ENCODE assay signal across 8 mouse cellular contexts in the genomic region with DNA sequence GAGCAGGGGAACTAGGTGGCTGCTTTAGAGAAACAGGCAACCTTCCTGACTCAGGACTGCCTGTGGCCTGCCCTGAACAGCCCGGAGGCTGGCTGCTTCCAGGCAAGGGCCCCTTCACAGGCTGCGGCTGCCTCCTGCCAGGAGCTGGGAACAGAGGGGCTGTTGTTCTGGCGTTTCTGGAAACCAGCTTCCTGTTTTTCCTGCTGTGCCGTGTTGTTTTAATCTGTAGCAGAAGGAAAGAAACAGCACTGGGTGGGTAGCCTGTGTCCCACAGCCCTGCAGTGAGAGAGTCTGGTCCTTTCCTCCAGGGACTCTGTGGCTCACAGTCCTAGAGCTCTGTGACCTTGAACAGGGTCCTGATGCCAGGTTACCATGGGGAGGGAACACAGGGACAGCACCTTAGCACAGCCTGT. TPM values are rescaled to one million over a fixed set of nuclear protein-coding genes. Genes with fewer than 3 reads are reported as not detected.
A peak's percentile ranks its signal among the peaks of the same experiment; 100 is the strongest.
DNase-seq lines count a peak whose midpoint lies in the region; ATAC-seq and TF ChIP-seq lines count a peak whose summit lies in the region.

No protein-coding gene starts in this region.

- 0 out of 2 replicates have a peak overlapping the region, but pooled peaks have one; percentile 6 for H3K4me2 ChIP-seq in kidney, embryonic 15.5 days
- no peak overlapping the region for H3K4me2 ChIP-seq in midbrain, embryonic 15.5 days

- H3K9ac ChIP-seq in kidney, embryonic 15.5 days = 0 out of 2 replicates have a peak overlapping the region, but pooled peaks have one; percentile 8
- no peak overlapping the region for H3K9ac ChIP-seq in midbrain, embryonic 15.5 days

- H3K4me3 ChIP-seq in lung, adult 2 months (replicated peaks; ENCODE audit: extremely low read depth, low read depth, low read length) = no peak overlapping the region
- H3K4me3 ChIP-seq in kidney, embryonic 15.5 days (replicated peaks) = no peak overlapping the region
- no peak overlapping the region for H3K4me3 ChIP-seq in midbrain, embryonic 15.5 days

- peaks cover 28% of the 10 kb centered on the region for H3K4me1 ChIP-seq in lung, adult 2 months (ENCODE audit: control insufficient read depth, insufficient read depth, low read length)
- H3K4me1 ChIP-seq in kidney, embryonic 15.5 days = peaks cover 72% of the 10 kb centered on the region
- H3K4me1 ChIP-seq in midbrain, embryonic 15.5 days = peaks cover 21% of the 10 kb centered on the region

- WGBS in lung, adult 2 months = 27% methylated on average over 4 of the region's 4 CpGs
- 9% methylated on average over 4 of the region's 4 CpGs for WGBS in kidney, embryonic 15.5 days
- WGBS in midbrain, embryonic 15.5 days = 8% methylated on average over 4 of the region's 4 CpGs

- no peaks in the 10 kb centered on the region for H3K9me3 ChIP-seq in kidney, embryonic 15.5 days (replicated peaks)
- no peaks in the 10 kb centered on the region for H3K9me3 ChIP-seq in midbrain, embryonic 15.5 days

- TF ChIP-seq POLR2A in lung, adult 2 months (IDR thresholded peaks at IDR 0.05; ENCODE audit: borderline replicate concordance, extremely low read depth, low read depth, low read length) = no peak

- peak overlapping the region; percentile 87 for H3K27ac ChIP-seq in kidney, embryonic 15.5 days
- H3K27ac ChIP-seq in midbrain, embryonic 15.5 days = peak overlapping the region; percentile 71

- H3K27me3 ChIP-seq in kidney, embryonic 15.5 days = no peaks in the 10 kb centered on the region
- H3K27me3 ChIP-seq in midbrain, embryonic 15.5 days (replicated peaks) = no peaks in the 10 kb centered on the region

- H3K36me3 ChIP-seq in kidney, embryonic 15.5 days = peaks cover 3% of the 10 kb centered on the region; the same call in 1 of the 2 replicates
- H3K36me3 ChIP-seq in midbrain, embryonic 15.5 days (replicated peaks) = no peaks in the 10 kb centered on the region

- ATAC-seq in kidney, embryonic 15.5 days (replicated peaks; ENCODE audit: low FRiP score) = peak; percentile 38
- ATAC-seq in midbrain, embryonic 15.5 days (replicated peaks) = peak; percentile 60
- ATAC-seq in megakaryocyte, adult 5-6 weeks (ENCODE audit: poor library complexity, severe bottlenecking) = no peak

- DNase-seq in lung, adult 2 months = peak; percentile 30
- DNase-seq in lung, postnatal 14 days = no peak
- peak; percentile 25 for DNase-seq in cerebellum, adult 9-10 months
- DNase-seq in heart, adult 8-10 months (ENCODE audit: low spot score) = peak; percentile 44
- no peak for DNase-seq in gastrocnemius, postnatal 10 days

- no peak for TF ChIP-seq CTCF in lung, adult 2 months (IDR thresholded peaks at IDR 0.05; ENCODE audit: insufficient read depth, low read length)

RNA-seq across cellular contexts. Expression of gene Ctdspl, which starts 54.2 kb away (rescaled TPM):
- polyA plus RNA-seq in lung, adult 2 months (2012; rRNA removed) = 70.4 and 83.4 TPM in 2 replicates
- 10 to 100 TPM in 1 of 4 experiments, 1 to 10 TPM in 3; 7.5 to 10.2 (median 7.8) TPM for total RNA-seq in heart, adult 8-10 months (2022)
- polyA plus RNA-seq in kidney, embryonic 15.5 days (2015; fragmentation: Nextera tagmentation; extraction: Ambion mirVana) = 24.9 and 26.2 TPM in 2 replicates
- 7.5 and 8.3 TPM in 2 replicates for polyA plus RNA-seq in midbrain, embryonic 15.5 days (2015; fragmentation: Nextera tagmentation; extraction: Ambion mirVana)
- total RNA-seq in megakaryocyte, adult 5-6 weeks (2015) = 17.3 and 17.8 TPM in 2 replicates
- 8.5 and 9.8 TPM in 2 replicates for total RNA-seq in megakaryocyte, adult 5-6 weeks (2017)
- 10 to 100 TPM; 14.5 to 14.6 TPM for total RNA-seq in gastrocnemius, postnatal 10 days (2021)

Comparison
In these comparisons a context has a peak if more than half of its experiments do, and no peak if none do; other contexts are left out.
1. DNase-seq: peak in lung, adult 2 months (single experiment), cerebellum, adult 9-10 months (single experiment) and heart, adult 8-10 months (single experiment); none in lung, postnatal 14 days (single experiment) and gastrocnemius, postnatal 10 days (single experiment).